Mouse (Mus musculus): ENCODE measurements around the gene Stt3b. TPM values are rescaled to one million over a fixed set of nuclear protein-coding genes. Genes with fewer than 3 reads are reported as not detected.

Gene Stt3b
- polyA plus RNA-seq, 1 experiment = 52.0 TPM

DNA sequence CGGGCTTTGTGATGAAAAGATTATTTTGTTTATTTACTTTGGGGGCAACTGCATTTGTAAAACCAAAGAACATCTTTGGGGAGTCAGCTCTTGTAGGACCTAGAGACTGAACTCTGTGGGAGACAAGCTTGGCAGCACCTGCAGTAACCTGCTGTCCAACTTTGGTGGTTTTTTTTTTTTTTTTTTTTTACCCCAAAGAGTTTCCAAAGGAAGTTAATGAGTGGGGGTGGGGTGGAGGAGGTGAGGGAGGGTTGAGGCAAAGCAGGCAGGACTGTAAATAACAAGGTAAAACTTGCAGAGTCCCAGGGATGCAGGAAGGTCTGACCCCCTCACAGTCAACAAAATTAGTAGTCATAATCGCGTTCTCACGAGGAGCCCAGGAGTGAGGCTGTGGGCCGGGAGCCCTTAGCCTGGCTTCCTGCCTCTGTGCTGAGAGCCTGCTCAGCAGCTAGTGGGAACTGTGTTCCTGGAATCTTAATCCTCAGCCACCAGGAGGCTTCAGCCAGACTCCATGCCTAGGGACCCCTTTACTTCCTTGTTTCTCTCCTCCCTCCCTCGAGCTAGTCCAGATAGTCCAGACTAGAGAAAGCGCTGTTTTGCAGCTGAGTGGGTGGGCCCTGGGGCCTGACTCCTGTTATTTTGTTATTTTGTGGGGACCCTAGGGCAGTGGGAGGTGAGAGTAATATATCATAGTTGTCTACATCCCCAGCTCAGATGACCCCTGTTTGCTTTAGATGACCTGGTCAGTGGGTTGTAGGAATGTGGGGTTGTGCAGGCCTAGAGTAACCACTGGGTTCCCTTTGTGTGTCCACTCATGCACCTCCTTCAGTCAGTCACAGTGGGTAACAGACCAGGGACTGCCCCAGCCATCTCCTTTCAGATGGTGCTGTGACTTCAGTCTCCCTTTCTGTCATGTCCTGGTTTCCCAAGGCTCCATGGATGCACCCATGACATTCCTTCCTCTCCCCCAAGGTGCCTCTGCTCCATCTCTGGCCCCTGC is 95.3 kb downstream of the Stt3b start:
- TF ChIP-seq GATA1 (IDR thresholded peaks at IDR 0.05; ENCODE audit: low read length) = no peak

DNA sequence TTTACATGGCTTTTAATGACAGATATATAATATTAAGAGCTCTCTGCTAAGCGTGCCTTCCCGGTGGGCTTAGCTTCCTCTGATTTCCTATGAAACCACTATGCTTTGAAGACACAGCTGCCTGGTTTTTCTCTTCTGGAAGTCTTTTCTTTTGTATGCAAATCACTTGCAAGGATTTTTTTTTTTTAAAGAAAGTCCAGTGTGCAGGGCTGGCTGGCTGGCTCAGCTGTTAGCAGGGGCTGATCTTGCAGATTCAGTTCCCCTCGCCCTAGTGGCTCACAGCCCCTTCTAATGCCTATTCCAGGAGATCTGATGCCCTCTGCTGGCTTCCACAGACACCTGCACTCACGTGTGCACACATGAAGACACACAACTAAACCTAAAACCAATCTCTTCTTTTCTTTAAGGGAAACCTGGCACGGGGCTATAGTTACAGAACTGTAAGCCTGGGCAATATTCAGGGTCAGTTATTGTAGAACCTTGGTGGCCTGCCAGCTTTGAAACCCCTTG is 96.4 kb downstream of the Stt3b start:
- no peak for TF ChIP-seq GATA1 (IDR thresholded peaks at IDR 0.05; ENCODE audit: low read length)

DNA sequence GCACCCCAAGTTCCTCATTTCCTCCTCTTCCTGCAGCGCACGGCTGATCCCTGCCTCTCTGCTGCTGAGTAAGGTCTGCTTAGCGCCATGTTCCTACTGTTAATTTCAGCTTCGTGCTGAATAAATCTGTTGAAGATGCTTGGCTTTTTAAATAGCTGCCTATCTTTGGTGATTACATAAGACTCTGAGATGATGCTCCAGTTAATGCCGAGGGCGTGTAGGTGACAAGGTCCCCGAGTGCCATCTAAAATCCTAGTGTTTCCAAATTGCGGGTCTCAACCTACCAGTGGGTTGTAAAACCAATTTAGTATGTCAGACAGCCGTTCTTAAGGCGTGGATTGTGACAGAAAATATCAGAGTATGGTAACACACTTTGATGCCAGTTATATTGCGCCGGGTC is 99.7 kb downstream of the Stt3b start:
- TF ChIP-seq GATA1 (IDR thresholded peaks at IDR 0.05; ENCODE audit: low read length) = no peak

DNA sequence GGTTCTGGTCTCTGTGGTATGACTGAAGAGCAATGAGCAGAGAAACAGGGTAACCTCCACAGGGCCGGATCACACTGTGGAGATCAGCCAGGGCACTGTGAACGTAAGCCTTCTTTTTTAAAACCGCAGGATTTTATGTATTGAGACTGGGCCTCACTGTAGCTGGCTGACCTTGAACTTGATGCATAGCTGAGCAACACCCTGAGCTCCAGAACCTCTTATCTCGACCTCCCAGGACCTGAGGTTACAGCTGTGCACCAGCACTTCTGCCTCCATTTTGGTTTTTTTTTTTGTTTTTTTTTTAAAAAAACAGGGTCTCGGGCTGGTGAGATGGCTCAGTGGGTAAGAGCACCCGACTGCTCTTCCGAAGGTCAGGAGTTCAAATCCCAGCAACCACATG is 100.5 kb downstream of the Stt3b start:
- no peak for TF ChIP-seq GATA1 (IDR thresholded peaks at IDR 0.05; ENCODE audit: low read length)

DNA sequence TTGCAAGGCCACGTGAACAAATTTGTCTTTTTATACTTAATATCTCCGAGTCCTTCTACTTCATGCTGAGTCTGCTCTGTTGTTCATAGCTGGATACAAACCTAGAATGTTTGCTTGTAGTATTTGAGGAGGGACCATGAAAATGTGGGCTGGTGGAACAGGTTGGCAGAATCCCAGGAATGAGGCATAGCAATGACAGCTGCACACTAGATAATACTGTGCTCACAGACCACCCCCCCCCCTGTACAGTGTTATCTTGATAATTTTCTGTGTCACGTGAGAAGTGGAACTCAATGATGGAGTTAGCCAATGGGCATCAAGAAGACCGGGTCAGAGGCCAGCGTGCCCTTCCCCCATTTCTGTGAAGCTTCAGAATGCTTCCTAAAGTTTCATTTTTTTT is 104.0 kb downstream of the Stt3b start:
- TF ChIP-seq GATA1 (IDR thresholded peaks at IDR 0.05; ENCODE audit: low read length) = no peak

DNA sequence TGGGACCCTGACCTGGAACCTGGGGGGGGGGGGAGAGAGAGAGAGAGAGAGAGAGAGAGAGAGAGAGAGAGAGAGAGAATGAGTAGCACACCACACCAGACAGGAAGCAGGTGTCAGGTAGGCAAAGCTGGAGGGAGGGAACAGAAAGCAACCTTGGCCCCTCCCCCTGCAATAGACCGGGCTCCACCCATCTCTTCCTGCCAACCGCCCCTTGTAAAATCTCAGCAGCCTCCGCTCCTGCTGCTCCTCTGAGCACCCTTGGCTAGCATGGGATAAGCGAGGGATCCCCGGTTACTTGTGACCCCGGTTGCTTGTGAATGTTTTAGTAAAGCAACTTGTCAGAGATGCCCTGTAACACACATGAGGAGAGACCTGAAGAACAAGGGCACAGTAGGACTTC is 104.7 kb downstream of the Stt3b start:
- no peak for TF ChIP-seq GATA1 (IDR thresholded peaks at IDR 0.05; ENCODE audit: low read length)

DNA sequence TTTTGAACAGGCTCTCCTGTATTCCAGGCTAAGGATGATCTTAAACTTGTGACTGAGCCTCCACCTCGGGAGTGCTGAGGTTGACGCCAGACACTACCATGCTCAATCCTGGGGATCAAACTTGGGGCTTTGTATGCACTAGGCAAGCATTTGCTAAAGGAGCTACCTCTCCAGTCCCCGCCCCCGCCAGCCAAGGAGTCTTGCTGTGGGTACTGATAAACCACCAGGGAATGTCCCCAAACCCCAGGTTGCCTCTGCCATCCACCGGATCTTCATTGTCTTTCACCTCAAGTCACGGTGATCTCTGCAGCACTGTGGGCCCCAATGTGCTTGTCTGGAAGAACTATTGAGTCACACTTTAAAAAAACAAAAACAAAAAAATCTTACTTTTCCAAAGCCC is 107.1 kb downstream of the Stt3b start:
- TF ChIP-seq GATA1 (IDR thresholded peaks at IDR 0.05; ENCODE audit: low read length) = no peak

DNA sequence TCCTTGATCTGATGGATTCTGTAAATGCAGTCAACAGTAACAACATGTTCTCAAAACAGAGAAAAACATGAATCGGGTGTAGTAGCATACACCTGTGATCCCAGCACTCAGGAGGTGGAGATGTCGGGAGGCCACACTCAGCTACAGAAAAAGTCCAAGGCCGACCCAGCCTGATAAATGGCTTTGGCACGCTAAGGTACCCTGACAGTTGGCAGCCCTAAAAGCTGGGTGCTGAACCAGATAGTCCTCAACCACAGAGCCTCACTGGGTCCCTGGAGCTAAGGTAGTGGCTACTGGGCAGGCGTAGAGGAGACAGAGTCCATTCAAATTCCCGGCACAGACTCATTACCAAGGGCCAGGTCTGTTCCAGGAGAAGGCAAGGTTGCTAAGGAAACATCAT is 109.0 kb downstream of the Stt3b start:
- TF ChIP-seq GATA1 (IDR thresholded peaks at IDR 0.05; ENCODE audit: low read length) = no peak

DNA sequence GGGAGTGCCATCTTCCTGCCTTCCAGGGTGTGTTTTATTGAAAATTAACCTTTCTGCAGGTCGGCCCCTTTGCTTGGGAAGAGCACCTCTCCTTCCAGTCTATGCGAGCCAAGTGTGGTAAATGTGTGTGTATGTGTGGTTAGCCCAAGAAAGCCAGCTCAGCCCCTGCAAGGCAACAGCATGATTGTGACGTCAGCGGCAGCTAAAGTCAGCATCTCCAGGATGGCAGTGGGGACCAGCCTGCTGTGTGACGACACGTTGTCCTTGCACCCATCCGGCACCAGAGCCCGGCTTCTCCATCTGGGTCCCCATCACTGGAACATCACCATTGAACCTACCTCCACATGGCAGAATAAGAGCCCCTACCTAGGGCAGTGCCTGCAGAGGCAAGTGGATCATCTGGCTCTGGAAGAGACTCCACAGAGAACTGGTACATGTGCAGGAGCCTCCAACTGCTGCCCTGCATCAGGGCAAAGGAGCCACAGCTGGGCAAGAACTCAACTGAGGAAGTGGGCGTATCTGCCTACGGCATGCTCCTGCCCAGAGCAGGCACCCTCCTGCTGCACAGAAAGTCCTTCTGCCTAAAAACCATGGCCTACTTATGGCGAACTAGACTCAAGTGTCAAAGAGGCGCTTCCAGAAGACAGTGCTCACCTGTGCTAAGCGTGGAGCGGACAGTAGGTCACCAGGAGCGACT is 109.9 kb downstream of the Stt3b start:
- TF ChIP-seq GATA1 (IDR thresholded peaks at IDR 0.05; ENCODE audit: low read length) = no peak

DNA sequence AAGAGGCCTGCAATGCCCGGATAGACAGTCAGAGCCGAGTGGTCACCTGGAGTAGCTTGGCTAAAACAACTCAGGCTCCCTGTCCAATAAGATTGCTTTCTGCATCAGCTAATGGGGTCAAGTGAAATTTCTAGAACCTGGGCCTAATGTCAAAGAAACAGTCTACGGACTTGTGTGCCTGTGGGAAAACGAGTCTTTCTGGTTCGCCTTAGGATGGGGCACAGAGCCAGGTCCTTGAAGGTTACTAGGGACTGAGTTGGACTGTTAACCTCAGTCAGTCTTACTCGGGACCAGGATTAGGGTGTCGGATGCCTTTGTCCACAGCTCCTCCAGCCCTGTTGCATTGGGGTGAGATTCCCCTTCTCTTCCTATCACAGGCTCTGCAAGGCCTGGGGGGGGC is 113.1 kb downstream of the Stt3b start:
- no peak for TF ChIP-seq GATA1 (IDR thresholded peaks at IDR 0.05; ENCODE audit: low read length)

DNA sequence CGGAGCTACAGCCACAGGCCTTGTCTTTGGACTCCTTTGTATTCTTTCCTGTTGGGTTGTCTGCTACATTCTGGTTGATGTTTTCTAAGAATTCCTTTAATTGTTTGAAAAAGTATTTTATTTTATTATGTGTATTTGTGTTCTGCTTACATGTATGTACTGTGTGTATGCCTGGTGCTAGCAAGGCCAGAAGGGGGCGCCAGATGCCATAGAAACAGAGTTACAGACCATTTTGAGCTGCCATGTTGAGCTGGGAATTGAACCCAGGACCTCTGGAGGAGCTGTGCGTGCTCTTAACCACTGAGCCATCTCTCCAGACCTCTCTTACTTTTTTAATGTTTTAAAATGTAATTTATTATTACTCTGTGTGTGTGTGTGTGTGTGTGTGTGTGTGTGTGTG is 117.3 kb downstream of the Stt3b start:
- TF ChIP-seq GATA1 (IDR thresholded peaks at IDR 0.05; ENCODE audit: low read length) = no peak
